Mouse (Mus musculus) forebrain, embryonic 13.5 days (tissue): ENCODE measurements at regions not wholly inside any gene's neighbourhood (a gene's known extent, or its start where the extent isn't known, plus 50 kb on each side); places are given as distances from the start of the nearest gene placed in this dataset.

ENCODE experiments used
- ATAC-seq: fragments of 200-750 bp; cut with Nextera tagmentation; 2 replicates; pipeline ENCODE4 v1.8.0; 2017
- H3K27ac ChIP-seq: fragments of 300-500 bp; sonication (generic); 2 replicates; pipeline ENCODE4 v1.5.1; 2015; ENCODE audit warnings: inconsistent platforms, mild to moderate bottlenecking, moderate library complexity
- H3K27me3 ChIP-seq: fragments of 300-500 bp; sonication (generic); 2 replicates; pipeline ENCODE4 v1.6.1; 2015; ENCODE audit warnings: mild to moderate bottlenecking, inconsistent platforms
- H3K36me3 ChIP-seq: fragments of 300-500 bp; sonication (generic); 2 replicates; pipeline ENCODE4 v1.6.1; 2015; ENCODE audit warnings: mild to moderate bottlenecking, inconsistent platforms; ENCODE audit not compliant: poor library complexity, severe bottlenecking
- H3K4me1 ChIP-seq: fragments of 300-500 bp; sonication (generic); 2 replicates; pipeline ENCODE4 v1.6.1; 2015; ENCODE audit warnings: inconsistent platforms
- H3K4me2 ChIP-seq: fragments of 300-500 bp; sonication (generic); 2 replicates; pipeline ENCODE4 v1.6.1; 2015; ENCODE audit warnings: inconsistent platforms, mild to moderate bottlenecking, moderate library complexity
- H3K4me3 ChIP-seq: fragments of 300-500 bp; sonication (generic); 2 replicates; pipeline ENCODE4 v1.5.1; 2015; ENCODE audit warnings: mild to moderate bottlenecking, inconsistent platforms
- H3K9ac ChIP-seq: fragments of 300-500 bp; sonication (generic); 2 replicates; pipeline ENCODE4 v1.6.1; 2015; ENCODE audit warnings: mild to moderate bottlenecking, inconsistent platforms
- H3K9me3 ChIP-seq: fragments of 300-500 bp; sonication (generic); replicated peaks from 2 replicates; pipeline ENCODE4 v1.6.1; 2016; ENCODE audit warnings: inconsistent platforms
- WGBS: fragments of 180-500 bp; shearing (Covaris S2); methylation state at CpG from one replicate; pipeline ENCODE4 v1.1.7; 2015; 5-methylcytosine and 5-hydroxymethylcytosine counted together

- H3K9me3 ChIP-seq, result no peaks in the 10 kb centered on the region
- no peaks in the 10 kb centered on the region for H3K4me1 ChIP-seq
- no peak overlapping the region for H3K9ac ChIP-seq
- H3K4me2 ChIP-seq, result no peak overlapping the region
- H3K4me3 ChIP-seq, result no peak overlapping the region
- H3K36me3 ChIP-seq, result no peaks in the 10 kb centered on the region
- no peak for ATAC-seq
- WGBS, result 86% methylated on average over 7 of the region's 7 CpGs
- 0 out of 2 replicates have a peak, but pooled peaks cover 5% of the 10 kb centered on the region for H3K27me3 ChIP-seq
- no peak overlapping the region for H3K27ac ChIP-seq
Observed at GRCm38 (mm10) chr12:73466484-73466883, 79.7 kb downstream of the Tmem30b start.

- Histone ChIP-seq H3K36me3 (no peaks in the 10 kb centered on the region), H3K27me3 (0 out of 2 replicates have a peak, but pooled peaks cover 5% of the 10 kb centered on the region), H3K9ac (no peak overlapping the region), H3K27ac (no peak overlapping the region), H3K4me3 (no peak overlapping the region), H3K4me1 (no peaks in the 10 kb centered on the region), H3K9me3 (no peaks in the 10 kb centered on the region), H3K4me2 (no peak overlapping the region)
- WGBS, result 96% methylated on average over 5 of the region's 5 CpGs
- ATAC-seq, result no peak
Observed at GRCm38 (mm10) chr12:73465975-73466374, 80.2 kb downstream of the Tmem30b start.

- no peak for ATAC-seq
- H3K4me1 ChIP-seq, result no peaks in the 10 kb centered on the region
- H3K9me3 ChIP-seq, result no peaks in the 10 kb centered on the region
- H3K36me3 ChIP-seq, result no peaks in the 10 kb centered on the region
- H3K9ac ChIP-seq, result no peak overlapping the region
- no peak overlapping the region for H3K27ac ChIP-seq
- 89% methylated on average over 5 of the region's 5 CpGs for WGBS
- H3K27me3 ChIP-seq, result 0 out of 2 replicates have a peak, but pooled peaks cover 5% of the 10 kb centered on the region
- no peak overlapping the region for H3K4me3 ChIP-seq
- H3K4me2 ChIP-seq, result no peak overlapping the region
Observed at GRCm38 (mm10) chr12:73464311-73464710, 81.9 kb downstream of the Tmem30b start.

- WGBS, result 56% methylated on average over 5 of the region's 5 CpGs
- ATAC-seq, result no peak
- Histone ChIP-seq H3K4me1 (no peaks in the 10 kb centered on the region), H3K27me3 (0 out of 2 replicates have a peak, but pooled peaks cover 5% of the 10 kb centered on the region), H3K9ac (no peak overlapping the region), H3K27ac (no peak overlapping the region), H3K36me3 (no peaks in the 10 kb centered on the region), H3K4me3 (no peak overlapping the region), H3K9me3 (no peaks in the 10 kb centered on the region), H3K4me2 (no peak overlapping the region)
Observed at GRCm38 (mm10) chr12:73462091-73462490, 84.1 kb downstream of the Tmem30b start.

GRCm38 (mm10) chr12:73460291-73460761 lies 85.9 kb downstream of the Tmem30b start:
- Histone ChIP-seq H3K9me3 (no peaks in the 10 kb centered on the region), H3K27me3 (0 out of 2 replicates have a peak, but pooled peaks cover 5% of the 10 kb centered on the region), H3K27ac (no peak overlapping the region), H3K4me3 (no peak overlapping the region), H3K4me2 (no peak overlapping the region), H3K9ac (no peak overlapping the region), H3K36me3 (no peaks in the 10 kb centered on the region), H3K4me1 (no peaks in the 10 kb centered on the region)
- ATAC-seq, result no peak
- WGBS, result 42% methylated on average over 2 of the region's 2 CpGs

GRCm38 (mm10) chr12:73451257-73451656 lies 94.9 kb downstream of the Tmem30b start:
- WGBS, result 81% methylated on average over 3 of the region's 3 CpGs
- no peak overlapping the region for H3K4me3 ChIP-seq
- H3K9me3 ChIP-seq, result no peaks in the 10 kb centered on the region
- H3K27ac ChIP-seq, result no peak overlapping the region
- no peaks in the 10 kb centered on the region for H3K4me1 ChIP-seq
- no peak for ATAC-seq
- no peaks in the 10 kb centered on the region for H3K27me3 ChIP-seq
- H3K4me2 ChIP-seq, result no peak overlapping the region
- no peaks in the 10 kb centered on the region for H3K36me3 ChIP-seq
- no peak overlapping the region for H3K9ac ChIP-seq

- no peak overlapping the region for H3K4me2 ChIP-seq
- 74% methylated on average over 4 of the region's 4 CpGs for WGBS
- H3K4me3 ChIP-seq, result no peak overlapping the region
- no peak overlapping the region for H3K9ac ChIP-seq
- no peaks in the 10 kb centered on the region for H3K4me1 ChIP-seq
- no peaks in the 10 kb centered on the region for H3K27me3 ChIP-seq
- ATAC-seq, result no peak
- H3K36me3 ChIP-seq, result no peaks in the 10 kb centered on the region
- H3K27ac ChIP-seq, result no peak overlapping the region
- no peaks in the 10 kb centered on the region for H3K9me3 ChIP-seq
Observed at GRCm38 (mm10) chr12:73450541-73450940, 95.7 kb downstream of the Tmem30b start.

GRCm38 (mm10) chr12:73449911-73450520 lies 96.2 kb downstream of the Tmem30b start:
- H3K9me3 ChIP-seq, result no peaks in the 10 kb centered on the region
- H3K4me2 ChIP-seq, result no peak overlapping the region
- H3K27me3 ChIP-seq, result no peaks in the 10 kb centered on the region
- no peak overlapping the region for H3K27ac ChIP-seq
- 51% methylated on average over 9 of the region's 9 CpGs for WGBS
- no peak overlapping the region for H3K9ac ChIP-seq
- H3K4me1 ChIP-seq, result no peaks in the 10 kb centered on the region
- H3K36me3 ChIP-seq, result no peaks in the 10 kb centered on the region
- no peak for ATAC-seq
- H3K4me3 ChIP-seq, result no peak overlapping the region

- no peak overlapping the region for H3K4me2 ChIP-seq
- WGBS, result 85% methylated on average over 9 of the region's 9 CpGs
- H3K36me3 ChIP-seq, result no peaks in the 10 kb centered on the region
- no peak overlapping the region for H3K9ac ChIP-seq
- ATAC-seq, result no peak
- no peak overlapping the region for H3K4me3 ChIP-seq
- H3K9me3 ChIP-seq, result no peaks in the 10 kb centered on the region
- H3K4me1 ChIP-seq, result no peaks in the 10 kb centered on the region
- H3K27me3 ChIP-seq, result no peaks in the 10 kb centered on the region
- H3K27ac ChIP-seq, result no peak overlapping the region
Observed at GRCm38 (mm10) chr12:73449069-73449468, 97.1 kb downstream of the Tmem30b start.

GRCm38 (mm10) chr12:73448388-73448965 lies 97.7 kb downstream of the Tmem30b start:
- H3K36me3 ChIP-seq, result no peaks in the 10 kb centered on the region
- no peak overlapping the region for H3K4me3 ChIP-seq
- no peaks in the 10 kb centered on the region for H3K27me3 ChIP-seq
- H3K4me2 ChIP-seq, result no peak overlapping the region
- H3K27ac ChIP-seq, result no peak overlapping the region
- no peak for ATAC-seq
- no peaks in the 10 kb centered on the region for H3K4me1 ChIP-seq
- no peaks in the 10 kb centered on the region for H3K9me3 ChIP-seq
- no peak overlapping the region for H3K9ac ChIP-seq
- WGBS, result 62% methylated on average over 10 of the region's 10 CpGs

- no peak overlapping the region for H3K9ac ChIP-seq
- H3K27ac ChIP-seq, result no peak overlapping the region
- no peak for ATAC-seq
- no peaks in the 10 kb centered on the region for H3K4me1 ChIP-seq
- H3K9me3 ChIP-seq, result no peaks in the 10 kb centered on the region
- no peaks in the 10 kb centered on the region for H3K36me3 ChIP-seq
- H3K4me2 ChIP-seq, result no peak overlapping the region
- H3K4me3 ChIP-seq, result no peak overlapping the region
- no peaks in the 10 kb centered on the region for H3K27me3 ChIP-seq
- 95% methylated on average over 6 of the region's 6 CpGs for WGBS
Observed at GRCm38 (mm10) chr12:73447172-73447571, 99.0 kb downstream of the Tmem30b start.

- Histone ChIP-seq H3K27ac (no peak overlapping the region), H3K9me3 (no peaks in the 10 kb centered on the region), H3K4me1 (no peaks in the 10 kb centered on the region), H3K27me3 (no peaks in the 10 kb centered on the region), H3K4me2 (no peak overlapping the region), H3K9ac (no peak overlapping the region), H3K36me3 (no peaks in the 10 kb centered on the region), H3K4me3 (no peak overlapping the region)
- 95% methylated on average over 7 of the region's 7 CpGs for WGBS
- ATAC-seq, result no peak
Observed at GRCm38 (mm10) chr12:73446148-73446547, 100.0 kb downstream of the Tmem30b start.

GRCm38 (mm10) chr12:73445562-73445961 lies 100.6 kb downstream of the Tmem30b start:
- no peak overlapping the region for H3K27ac ChIP-seq
- H3K27me3 ChIP-seq, result no peaks in the 10 kb centered on the region
- no peak for ATAC-seq
- no peaks in the 10 kb centered on the region for H3K36me3 ChIP-seq
- no peaks in the 10 kb centered on the region for H3K9me3 ChIP-seq
- H3K4me2 ChIP-seq, result no peak overlapping the region
- no peak overlapping the region for H3K4me3 ChIP-seq
- 76% methylated on average over 10 of the region's 10 CpGs for WGBS
- no peak overlapping the region for H3K9ac ChIP-seq
- H3K4me1 ChIP-seq, result no peaks in the 10 kb centered on the region
